Mouse (Mus musculus) forebrain, embryonic 11.5 days (tissue): Measurements from ENCODE around the gene Pafah2. TPM values are rescaled to one million over a fixed set of nuclear protein-coding genes. Genes with fewer than 3 reads are reported as not detected.
"Not testable (repeated sequence)": the region's sequence is repeated elsewhere in the genome, so short reads cannot be mapped to it uniquely, and the experiment has no call there.

Experiments used
- ATAC-seq: fragments of 200-750 bp; cut with Nextera tagmentation; replicated peaks from 2 replicates; pipeline ENCODE4 v1.8.0; 2017; ENCODE audit warnings: moderate TSS enrichment; ENCODE audit not compliant: low FRiP score
- DNase-seq: peaks from one replicate; pipeline ENCODE4 v3.0.0-alpha.2; 2017; ENCODE audit warnings: low spot score
- H3K27ac ChIP-seq: fragments of 300-500 bp; sonication (generic); 2 replicates; pipeline ENCODE4 v1.5.1; 2014; ENCODE audit warnings: low read depth, low read length
- H3K27me3 ChIP-seq: fragments of 300-500 bp; sonication (generic); 2 replicates; pipeline ENCODE4 v1.6.1; 2014; ENCODE audit warnings: mild to moderate bottlenecking, low read length, mixed read lengths; ENCODE audit not compliant: control insufficient read depth, insufficient read depth
- H3K36me3 ChIP-seq: fragments of 300-500 bp; sonication (generic); 2 replicates; pipeline ENCODE4 v1.6.1; 2014; ENCODE audit warnings: mild to moderate bottlenecking, low read length, moderate library complexity, mixed read lengths; ENCODE audit not compliant: control insufficient read depth, insufficient read depth
- H3K4me1 ChIP-seq: fragments of 300-500 bp; sonication (generic); replicated peaks from 2 replicates; pipeline ENCODE4 v1.6.1; 2014; ENCODE audit warnings: low read length, mixed read lengths; ENCODE audit not compliant: control insufficient read depth, insufficient read depth
- H3K4me2 ChIP-seq: fragments of 300-500 bp; sonication (generic); 2 replicates; pipeline ENCODE4 v1.6.1; 2014; ENCODE audit warnings: low read depth, mild to moderate bottlenecking, low read length, moderate library complexity, mixed read lengths; ENCODE audit not compliant: severe bottlenecking
- H3K4me3 ChIP-seq: fragments of 300-500 bp; sonication (generic); 2 replicates; pipeline ENCODE4 v1.5.1; 2014; ENCODE audit warnings: low read depth, low read length
- H3K9ac ChIP-seq: fragments of 300-500 bp; sonication (generic); 2 replicates; pipeline ENCODE4 v1.6.1; 2014; ENCODE audit warnings: low read length
- H3K9me3 ChIP-seq: fragments of 300-500 bp; sonication (generic); 2 replicates; pipeline ENCODE4 v1.6.1; 2016; ENCODE audit warnings: low read length, mixed read lengths; ENCODE audit not compliant: control insufficient read depth
- WGBS: fragments of 180-500 bp; shearing (Covaris S2); extraction: QIAGEN DNeasy Blood & Tissue Kit; methylation state at CpG from one replicate; pipeline ENCODE4 v1.1.7; 2014; 5-methylcytosine and 5-hydroxymethylcytosine counted together
- polyA plus RNA-seq: library from polyadenylated mRNA; unstranded; fragments of >200 nt; fragmentation: Nextera tagmentation; extraction: Ambion mirVana; gene quantifications from 2 replicates; pipeline ENCODE4 v1.2.1, GENCODE M21; 2014

The Pafah2 gene
- polyA plus RNA-seq, 1 experiment from 2014 or later, result 8.8 TPM

DNA sequence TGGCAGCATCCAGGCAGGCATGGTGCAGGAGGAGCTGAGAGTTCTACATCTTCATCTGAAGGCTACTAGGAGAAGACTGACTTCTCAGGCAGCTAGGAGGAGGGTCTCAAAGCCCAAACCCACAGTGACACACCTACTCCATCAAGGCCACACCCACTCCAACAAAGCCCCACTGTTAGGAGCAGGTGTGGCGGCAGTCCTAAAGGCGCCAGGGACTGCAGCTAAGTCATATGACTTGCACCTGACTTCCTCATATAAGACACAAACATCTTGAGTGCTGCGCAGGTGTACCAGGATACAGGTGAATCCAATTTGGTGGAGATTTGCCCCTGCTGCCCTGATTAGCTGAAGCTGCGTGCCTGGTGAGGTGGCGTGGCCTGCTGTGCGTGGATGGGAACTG lies 12.4 kb upstream of the Pafah2 start, which contains the start of gene Extl1:
TSS of gene Extl1 (minus strand) at position 101 of the 400 bp plus-strand sequence.
- DNase-seq, H3K4me2 ChIP-seq, H3K9me3 ChIP-seq, H3K4me3 ChIP-seq, H3K27ac ChIP-seq, H3K9ac ChIP-seq, ATAC-seq, H3K27me3 ChIP-seq, H3K36me3 ChIP-seq, H3K4me1 ChIP-seq: not testable (repeated sequence)
- WGBS, result 92% methylated on average over 2 of the region's 6 CpGs

DNA sequence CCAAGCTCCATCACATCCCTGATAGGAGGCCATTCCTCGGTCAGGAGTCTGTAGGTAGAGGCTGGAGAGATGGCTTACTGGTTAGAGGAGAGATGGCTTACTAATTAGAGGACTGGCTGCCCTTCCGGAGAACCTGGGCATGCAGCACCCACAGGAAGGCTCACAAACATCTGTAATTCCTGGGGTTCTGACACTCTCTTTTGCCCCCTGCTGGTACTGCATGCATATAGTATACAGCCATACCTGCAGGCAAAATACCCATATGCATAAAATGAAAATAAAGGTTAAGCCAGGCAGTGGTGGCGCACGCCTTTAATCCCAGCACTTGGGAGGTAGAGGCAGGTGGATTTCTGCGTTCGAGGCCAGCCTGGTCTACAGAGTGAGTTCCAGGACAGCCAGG lies 8.9 kb upstream of the Pafah2 start:
- no peaks in the 10 kb centered on the region for H3K27me3 ChIP-seq
- H3K36me3 ChIP-seq, result no peaks in the 10 kb centered on the region
- ATAC-seq, result no peak
- no peak overlapping the region for H3K9ac ChIP-seq
- no peak overlapping the region for H3K4me2 ChIP-seq
- DNase-seq, result no peak
- H3K4me1 ChIP-seq, result no peaks in the 10 kb centered on the region; the same call in 1 of the 2 replicates
- no peak overlapping the region for H3K27ac ChIP-seq
- H3K9me3 ChIP-seq, result peaks cover 2% of the 10 kb centered on the region; the same call in 1 of the 2 replicates
- 75% methylated on average over 6 of the region's 6 CpGs for WGBS
- H3K4me3 ChIP-seq, result no peak overlapping the region

DNA sequence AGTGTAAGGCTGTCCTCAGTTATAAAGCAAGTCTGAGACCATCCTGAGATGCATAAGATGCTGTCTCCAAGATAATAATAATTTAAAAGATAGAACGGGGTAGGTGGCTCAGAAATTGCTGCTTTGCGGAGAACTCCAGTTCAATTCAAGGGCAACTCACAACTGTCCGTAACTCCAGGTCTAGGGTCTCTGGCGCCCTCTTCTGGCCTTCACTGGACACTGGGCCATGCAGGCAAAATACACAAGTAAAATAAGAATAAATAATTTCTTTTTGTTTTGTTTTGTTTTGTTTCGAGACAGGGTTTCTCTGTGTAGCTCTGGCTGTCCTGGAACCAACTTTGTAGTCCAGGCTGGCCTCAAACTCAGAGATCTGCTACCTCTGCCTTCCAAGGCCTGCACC lies 7.7 kb upstream of the Pafah2 start:
- WGBS, result 26% methylated on average over 5 of the region's 5 CpGs
- H3K9ac ChIP-seq, result no peak overlapping the region
- H3K4me3 ChIP-seq, result no peak overlapping the region
- DNase-seq (peak; percentile 84), ATAC-seq (no peak)
- no peak overlapping the region for H3K27ac ChIP-seq
- H3K4me2 ChIP-seq, result no peak overlapping the region
- H3K36me3 ChIP-seq, result no peaks in the 10 kb centered on the region
- H3K9me3 ChIP-seq, result peaks cover 2% of the 10 kb centered on the region; the same call in 1 of the 2 replicates
- no peaks in the 10 kb centered on the region; the same call in 1 of the 2 replicates for H3K4me1 ChIP-seq
- H3K27me3 ChIP-seq, result no peaks in the 10 kb centered on the region

DNA sequence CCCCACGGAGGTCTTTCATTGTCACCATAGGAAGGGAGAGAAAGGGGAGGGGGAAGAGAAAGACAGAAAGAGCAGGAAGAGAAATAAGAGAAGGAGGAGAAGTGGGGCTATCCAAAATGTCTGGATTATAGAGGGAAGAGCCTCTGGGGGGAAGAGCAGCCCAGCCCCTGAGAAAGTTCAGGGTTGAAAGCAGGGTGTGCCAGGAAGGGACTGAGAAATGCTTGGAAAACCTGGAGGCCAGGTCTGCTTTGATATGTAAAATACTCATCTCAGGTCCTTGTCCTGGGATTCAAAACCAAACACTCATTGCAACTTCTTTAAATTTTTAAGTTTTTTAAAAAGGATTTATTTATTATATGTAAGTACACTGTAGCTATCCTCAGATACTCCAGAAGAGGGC lies 4.5 kb upstream of the Pafah2 start:
- peaks cover 2% of the 10 kb centered on the region; the same call in 1 of the 2 replicates for H3K9me3 ChIP-seq
- H3K27me3 ChIP-seq, result no peaks in the 10 kb centered on the region
- ATAC-seq (no peak), DNase-seq (no peak)
- H3K27ac ChIP-seq, result no peak overlapping the region
- 93% methylated on average over 1 of the region's 1 CpGs for WGBS
- H3K4me3 ChIP-seq, result no peak overlapping the region
- no peaks in the 10 kb centered on the region for H3K36me3 ChIP-seq
- no peak overlapping the region for H3K4me2 ChIP-seq
- H3K9ac ChIP-seq, result no peak overlapping the region
- peaks cover 1% of the 10 kb centered on the region; the same call in 1 of the 2 replicates for H3K4me1 ChIP-seq

DNA sequence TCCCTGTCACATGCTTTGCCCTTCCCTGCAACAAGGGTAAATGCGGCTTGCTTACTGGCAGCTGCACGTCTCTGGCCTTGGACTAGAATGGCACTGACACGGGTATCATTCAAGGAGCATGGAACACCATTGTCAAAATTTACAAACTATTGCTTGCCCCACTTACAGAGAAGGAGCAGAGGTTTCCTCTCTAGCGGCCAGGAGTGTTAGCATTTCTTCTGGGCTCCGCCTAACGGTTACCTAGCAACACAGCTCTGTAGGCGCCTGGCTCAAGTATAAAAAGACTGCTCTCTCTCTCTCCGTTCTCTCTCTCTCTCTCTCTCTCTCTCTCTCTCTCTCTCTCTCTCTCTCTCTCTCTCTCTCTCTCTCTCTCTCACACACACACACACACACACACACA lies 3.5 kb upstream of the Pafah2 start:
- Histone ChIP-seq H3K27me3 (no peaks in the 10 kb centered on the region), H3K9ac (no peak overlapping the region), H3K4me2 (0 out of 2 replicates have a peak overlapping the region, but pooled peaks have one; percentile 3), H3K4me1 (peaks cover 5% of the 10 kb centered on the region), H3K9me3 (peaks cover 2% of the 10 kb centered on the region; the same call in 1 of the 2 replicates), H3K36me3 (no peaks in the 10 kb centered on the region), H3K4me3 (no peak overlapping the region), H3K27ac (no peak overlapping the region)
- DNase-seq (no peak), ATAC-seq (no peak)
- 22% methylated on average over 8 of the region's 8 CpGs for WGBS

DNA sequence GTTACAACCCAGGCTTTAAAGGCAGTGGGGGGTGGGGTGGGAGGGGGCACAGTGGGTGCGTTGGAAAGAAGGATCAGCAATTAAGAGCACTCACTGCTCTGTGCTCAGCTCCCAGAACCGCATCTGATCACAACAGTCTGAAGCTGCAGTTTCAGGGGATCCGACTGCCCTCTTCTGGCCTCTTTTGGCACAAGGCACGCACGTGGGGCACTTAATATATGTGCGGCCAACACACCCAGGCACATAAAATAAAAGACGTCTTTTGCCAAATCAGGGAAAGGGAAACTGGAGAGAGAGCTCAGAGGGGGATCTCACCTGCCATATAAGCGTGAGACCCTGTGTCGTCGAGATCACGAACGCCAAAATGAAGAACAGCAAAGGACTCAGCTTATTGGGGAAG lies 3.1 kb upstream of the Pafah2 start:
- Histone ChIP-seq H3K4me3 (no peak overlapping the region), H3K9me3 (peaks cover 2% of the 10 kb centered on the region; the same call in 1 of the 2 replicates)

DNA sequence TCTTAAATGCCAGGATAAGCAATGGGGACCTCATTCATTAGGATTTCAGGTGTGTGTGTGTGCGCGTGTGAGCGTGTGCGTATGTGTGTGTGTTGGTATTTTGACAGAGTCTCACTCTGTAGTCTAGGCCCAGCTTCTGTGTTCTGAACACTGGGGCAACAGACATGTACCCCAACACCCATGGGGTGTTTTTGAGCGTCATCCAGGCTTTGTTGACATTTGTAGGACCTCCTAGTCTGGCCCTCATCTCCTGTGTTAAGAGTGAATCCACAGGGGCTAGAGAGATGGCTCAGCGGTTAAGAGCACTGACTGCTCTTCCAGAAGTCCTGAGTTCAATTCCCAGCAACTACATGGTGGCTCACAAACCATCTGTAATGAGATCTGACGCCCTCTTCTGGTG lies 978 bp upstream of the Pafah2 start:
- no peak overlapping the region for H3K9ac ChIP-seq
- ATAC-seq, result no peak
- 93% methylated on average over 7 of the region's 7 CpGs for WGBS
- H3K27ac ChIP-seq, result no peak overlapping the region
- H3K4me1 ChIP-seq, result peaks cover 5% of the 10 kb centered on the region
- no peaks in the 10 kb centered on the region for H3K36me3 ChIP-seq
- no peaks in the 10 kb centered on the region for H3K27me3 ChIP-seq
- no peak overlapping the region for H3K4me2 ChIP-seq
- DNase-seq, result no peak
- no peak overlapping the region for H3K4me3 ChIP-seq
- peaks cover 2% of the 10 kb centered on the region; the same call in 1 of the 2 replicates for H3K9me3 ChIP-seq

More for the DNA sequence above, 3.1 kb upstream of the Pafah2 start:
- H3K27me3 ChIP-seq, result no peaks in the 10 kb centered on the region
- H3K36me3 ChIP-seq, result no peaks in the 10 kb centered on the region
- DNase-seq (peak; percentile 68), ATAC-seq (0 out of 2 replicates have a peak, but pooled peaks have one; percentile 11)
- no peak overlapping the region for H3K4me2 ChIP-seq
- H3K4me1 ChIP-seq, result peaks cover 5% of the 10 kb centered on the region
- H3K27ac ChIP-seq, result no peak overlapping the region
- no peak overlapping the region for H3K9ac ChIP-seq
- WGBS, result 24% methylated on average over 12 of the region's 12 CpGs

DNA sequence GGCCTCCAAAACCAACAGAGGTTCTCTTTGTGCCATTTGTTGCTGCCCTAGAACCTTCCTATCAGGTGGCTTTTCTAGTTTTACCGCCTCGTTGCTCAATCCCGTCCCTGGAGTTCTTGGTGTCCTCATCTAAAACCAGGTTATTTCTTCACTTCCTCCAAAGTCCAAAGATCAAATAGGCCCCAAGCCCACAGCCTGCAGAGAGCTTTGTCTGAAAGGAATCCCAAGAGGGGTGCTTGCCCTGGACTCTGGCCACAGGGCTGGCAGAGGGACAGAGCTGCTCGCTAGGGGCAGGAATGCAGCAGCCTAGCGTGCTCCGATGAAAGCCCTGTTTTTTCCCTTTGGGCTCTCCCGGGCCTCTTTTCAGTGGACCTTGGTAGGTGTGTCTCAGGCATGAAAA lies 1.0 kb downstream of the Pafah2 start:
- no peak for DNase-seq
- Histone ChIP-seq H3K27me3 (no peaks in the 10 kb centered on the region), H3K4me1 (peaks cover 9% of the 10 kb centered on the region), H3K27ac (no peak overlapping the region), H3K4me2 (peak overlapping the region; percentile 83; the same call in 1 of the 2 replicates), H3K9me3 (no peaks in the 10 kb centered on the region), H3K4me3 (no peak overlapping the region; the same call in 1 of the 2 replicates), H3K9ac (peak overlapping the region; percentile 20; the same call in 1 of the 2 replicates), H3K36me3 (no peaks in the 10 kb centered on the region)
- no peak for ATAC-seq
- WGBS, result 38% methylated on average over 7 of the region's 7 CpGs

DNA sequence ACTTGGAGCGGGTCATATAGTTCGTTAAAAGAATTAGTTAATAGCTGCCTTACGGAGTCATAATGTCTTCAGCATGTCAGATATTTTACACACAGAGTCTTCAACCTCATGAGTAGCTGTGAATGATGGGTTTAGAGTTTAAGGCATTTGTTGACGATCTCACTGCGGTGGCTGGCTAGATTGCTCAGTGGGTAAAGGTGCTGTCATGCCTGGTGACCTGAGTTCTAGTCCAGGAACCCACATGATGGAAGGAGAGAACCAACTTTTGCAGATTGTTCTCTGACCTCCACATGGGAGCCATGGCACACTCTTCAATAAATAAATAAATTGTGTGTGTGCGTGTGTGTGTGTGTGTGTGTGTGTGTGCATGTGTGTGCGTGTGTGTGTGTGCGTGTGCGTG lies 1.6 kb downstream of the Pafah2 start:
- DNase-seq (no peak), ATAC-seq (no peak)
- Histone ChIP-seq H3K9me3 (no peaks in the 10 kb centered on the region), H3K27me3 (no peaks in the 10 kb centered on the region), H3K27ac (no peak overlapping the region), H3K4me1 (peaks cover 9% of the 10 kb centered on the region), H3K4me2 (no peak overlapping the region), H3K36me3 (no peaks in the 10 kb centered on the region), H3K9ac (no peak overlapping the region), H3K4me3 (no peak overlapping the region)
- WGBS, result 88% methylated on average over 9 of the region's 9 CpGs
